Mouse (Mus musculus) limb, embryonic 14.5 days (tissue): Measurements from ENCODE around the gene Anxa4. TPM values are rescaled to one million over a fixed set of nuclear protein-coding genes. Genes with fewer than 3 reads are reported as not detected.

ENCODE experiments used
- ATAC-seq: fragments of 200-750 bp; cut with Nextera tagmentation; 2 replicates; pipeline ENCODE4 v1.8.0; 2017; ENCODE audit warnings: low read depth, moderate number of reproducible peaks, moderate TSS enrichment; ENCODE audit not compliant: low FRiP score
- DNase-seq: peaks from one replicate; pipeline ENCODE4 v3.0.0-alpha.2; 2015; ENCODE audit warnings: low spot score
- H3K27ac ChIP-seq: fragments of 300-500 bp; sonication (generic); replicated peaks from 2 replicates; pipeline ENCODE4 v1.5.1; 2014; ENCODE audit warnings: low read depth, mild to moderate bottlenecking, low read length, moderate library complexity, mixed read lengths
- H3K27me3 ChIP-seq: fragments of 300-500 bp; sonication (generic); 2 replicates; pipeline ENCODE4 v1.6.1; 2014; ENCODE audit warnings: low read length, mixed read lengths; ENCODE audit not compliant: control insufficient read depth, insufficient read depth
- H3K36me3 ChIP-seq: fragments of 300-500 bp; sonication (generic); 2 replicates; pipeline ENCODE4 v1.6.1; 2014; ENCODE audit warnings: mild to moderate bottlenecking, low read length, moderate library complexity, mixed read lengths; ENCODE audit not compliant: control insufficient read depth, insufficient read depth
- H3K4me1 ChIP-seq: fragments of 300-500 bp; sonication (generic); 2 replicates; pipeline ENCODE4 v1.6.1; 2014; ENCODE audit warnings: antibody characterized with exemption, low read length, mixed read lengths; ENCODE audit not compliant: control insufficient read depth, insufficient read depth
- H3K4me2 ChIP-seq: fragments of 300-500 bp; sonication (generic); replicated peaks from 2 replicates; pipeline ENCODE4 v1.6.1; 2014; ENCODE audit warnings: low read depth, mild to moderate bottlenecking, low read length, moderate library complexity; ENCODE audit not compliant: severe bottlenecking
- H3K4me3 ChIP-seq: fragments of 300-500 bp; sonication (generic); replicated peaks from 2 replicates; pipeline ENCODE4 v1.5.1; 2014; ENCODE audit warnings: low read length
- H3K9ac ChIP-seq: fragments of 300-500 bp; sonication (generic); 2 replicates; pipeline ENCODE4 v1.6.1; 2014; ENCODE audit warnings: mild to moderate bottlenecking, low read depth, low read length, moderate library complexity; ENCODE audit not compliant: severe bottlenecking
- H3K9me3 ChIP-seq: fragments of 300-500 bp; sonication (generic); 2 replicates; pipeline ENCODE4 v1.6.1; 2016; ENCODE audit warnings: low read length; ENCODE audit not compliant: control insufficient read depth
- POLR2A ChIP-seq: fragments of 200-500 bp; IDR thresholded peaks from 2 replicates; pipeline ENCODE4 v1.8.0; 2012; ENCODE audit warnings: inconsistent platforms, mild to moderate bottlenecking, moderate library complexity, borderline replicate concordance; ENCODE audit not compliant: insufficient read depth, insufficient read length; ENCODE audit errors: extremely low read depth
- WGBS: fragments of 180-500 bp; shearing (Covaris S2); extraction: QIAGEN DNeasy Blood & Tissue Kit; methylation state at CpG from one replicate; pipeline ENCODE4 v1.1.7; 2014; 5-methylcytosine and 5-hydroxymethylcytosine counted together
- polyA plus RNA-seq, 2 experiments: library from polyadenylated mRNA; depleted of rRNA in 1 of 2; stranded (reverse) in 1 of 2; unstranded in 1 of 2; fragments of >200 nt; fragmentation: Nextera tagmentation in 1 of 2; extraction: Ambion mirVana in 1 of 2; gene quantifications; 2 replicates each; pipeline versions ENCODE4 v1.2.1 to v1.2.3; 2012 to 2014

Gene Anxa4
- polyA plus RNA-seq, 2 experiments: 28.3 to 45.6 TPM

GRCm38 (mm10) chr6:86829768-86830167 lies 36.4 kb upstream of the Anxa4 start:
- Histone ChIP-seq H3K27me3 (no peaks in the 10 kb centered on the region), H3K4me1 (peaks cover 6% of the 10 kb centered on the region; the same call in 1 of the 2 replicates), H3K4me3 (no peak overlapping the region), H3K36me3 (no peaks in the 10 kb centered on the region), H3K27ac (no peak overlapping the region), H3K9me3 (no peaks in the 10 kb centered on the region), H3K4me2 (no peak overlapping the region), H3K9ac (no peak overlapping the region)
- DNase-seq: no peak
- 88% methylated on average over 6 of the region's 6 CpGs for WGBS
- no peak for TF ChIP-seq POLR2A
- ATAC-seq: no peak

GRCm38 (mm10) chr6:86827432-86827831 lies 34.0 kb upstream of the Anxa4 start:
- no peak for TF ChIP-seq POLR2A
- H3K4me2 ChIP-seq: no peak overlapping the region
- DNase-seq: no peak
- WGBS: 87% methylated on average over 2 of the region's 2 CpGs
- H3K4me1 ChIP-seq: 0 out of 2 replicates have a peak, but pooled peaks cover under 1% of the 10 kb centered on the region
- no peaks in the 10 kb centered on the region for H3K9me3 ChIP-seq
- H3K27me3 ChIP-seq: no peaks in the 10 kb centered on the region
- ATAC-seq: no peak
- H3K36me3 ChIP-seq: no peaks in the 10 kb centered on the region
- H3K9ac ChIP-seq: no peak overlapping the region
- H3K4me3 ChIP-seq: no peak overlapping the region
- no peak overlapping the region for H3K27ac ChIP-seq

- H3K27me3 ChIP-seq: no peaks in the 10 kb centered on the region
- 93% methylated on average over 7 of the region's 7 CpGs for WGBS
- H3K9me3 ChIP-seq: no peaks in the 10 kb centered on the region
- no peak overlapping the region for H3K9ac ChIP-seq
- no peaks in the 10 kb centered on the region for H3K36me3 ChIP-seq
- H3K4me3 ChIP-seq: no peak overlapping the region
- H3K4me2 ChIP-seq: no peak overlapping the region
- 0 out of 2 replicates have a peak, but pooled peaks cover 3% of the 10 kb centered on the region for H3K4me1 ChIP-seq
- no peak for TF ChIP-seq POLR2A
- DNase-seq (no peak), ATAC-seq (no peak)
- H3K27ac ChIP-seq: no peak overlapping the region
These were observed 31.0 kb upstream of the Anxa4 start for GRCm38 (mm10) chr6:86824401-86824800.

GRCm38 (mm10) chr6:86823824-86824223 lies 30.4 kb upstream of the Anxa4 start:
- Histone ChIP-seq H3K4me1 (0 out of 2 replicates have a peak, but pooled peaks cover 3% of the 10 kb centered on the region), H3K9ac (no peak overlapping the region), H3K4me2 (no peak overlapping the region), H3K9me3 (no peaks in the 10 kb centered on the region), H3K27me3 (no peaks in the 10 kb centered on the region), H3K4me3 (no peak overlapping the region), H3K36me3 (no peaks in the 10 kb centered on the region), H3K27ac (no peak overlapping the region)
- no peak for TF ChIP-seq POLR2A
- ATAC-seq: no peak
- DNase-seq: no peak
- 42% methylated on average over 10 of the region's 10 CpGs for WGBS

GRCm38 (mm10) chr6:86823051-86823431 lies 29.7 kb upstream of the Anxa4 start:
- no peak for DNase-seq
- no peak for TF ChIP-seq POLR2A
- no peaks in the 10 kb centered on the region for H3K27me3 ChIP-seq
- H3K4me1 ChIP-seq: 0 out of 2 replicates have a peak, but pooled peaks cover 3% of the 10 kb centered on the region
- no peak overlapping the region for H3K27ac ChIP-seq
- peak overlapping the region; percentile 44; the same call in 1 of the 2 replicates for H3K4me2 ChIP-seq
- no peaks in the 10 kb centered on the region for H3K36me3 ChIP-seq
- no peak for ATAC-seq
- no peaks in the 10 kb centered on the region for H3K9me3 ChIP-seq
- 23% methylated on average over 9 of the region's 9 CpGs for WGBS
- peak overlapping the region; percentile 13; the same call in 1 of the 2 replicates for H3K4me3 ChIP-seq
- no peak overlapping the region for H3K9ac ChIP-seq

- peak; percentile 55 for ATAC-seq
- 0 out of 2 replicates have a peak, but pooled peaks cover 3% of the 10 kb centered on the region for H3K4me1 ChIP-seq
- no peak for DNase-seq
These were observed 29.1 kb upstream of the Anxa4 start for GRCm38 (mm10) chr6:86822285-86823050.

More at GRCm38 (mm10) chr6:86822285-86823050, 29.1 kb upstream of the Anxa4 start:
- Histone ChIP-seq H3K4me3 (peak overlapping the region; percentile 13), H3K36me3 (no peaks in the 10 kb centered on the region), H3K27me3 (no peaks in the 10 kb centered on the region), H3K27ac (no peak overlapping the region), H3K4me2 (peak overlapping the region; percentile 44), H3K9me3 (no peaks in the 10 kb centered on the region), H3K9ac (no peak overlapping the region)
- TF ChIP-seq POLR2A: no peak
- WGBS: 5% methylated on average over 19 of the region's 19 CpGs
